Mouse (Mus musculus) liver, embryonic 14.5 days (tissue): ENCODE measurements at regions not wholly inside any gene's neighbourhood (a gene's known extent, or its start where the extent isn't known, plus 50 kb on each side); places are given as distances from the start of the nearest gene placed in this dataset.

ENCODE experiments used
- ATAC-seq: fragments of 200-750 bp; cut with Nextera tagmentation; 2 replicates; pipeline ENCODE4 v1.8.0; 2017; ENCODE audit warnings: moderate number of reproducible peaks, mild to moderate bottlenecking, moderate library complexity; ENCODE audit not compliant: insufficient read depth
- DNase-seq, 3 experiments: peaks; one replicate each; pipeline ENCODE4 v3.0.0-alpha.2; 2012 to 2013; ENCODE audit warnings: low read depth in 3 of 3, low spot score in 3 of 3
- H3K27ac ChIP-seq: fragments of 300-500 bp; sonication (generic); 2 replicates; pipeline ENCODE4 v1.5.1; 2014; ENCODE audit warnings: moderate library complexity, mild to moderate bottlenecking, control low read depth, inconsistent platforms
- H3K27me3 ChIP-seq: fragments of 300-500 bp; sonication (generic); 2 replicates; pipeline ENCODE4 v1.6.1; 2014; ENCODE audit warnings: mild to moderate bottlenecking, low read length, moderate library complexity; ENCODE audit not compliant: control insufficient read depth, insufficient read depth
- H3K36me3 ChIP-seq: fragments of 300-500 bp; sonication (generic); replicated peaks from 2 replicates; pipeline ENCODE4 v1.6.1; 2014; ENCODE audit warnings: low read depth; ENCODE audit not compliant: control insufficient read depth, insufficient read depth
- H3K4me1 ChIP-seq, 2 experiments: fragments of 200-500 bp in 1 of 2; fragments of 300-500 bp in 1 of 2; sonication (generic) in 1 of 2; replicated peaks; 2 replicates each; pipeline ENCODE4 v1.6.1; 2012 to 2014; ENCODE audit warnings: antibody characterized with exemption in 1 of 2, inconsistent platforms in 1 of 2, low read length in 1 of 2; ENCODE audit not compliant: control insufficient read depth in 2 of 2, insufficient read depth in 2 of 2
- H3K4me2 ChIP-seq: fragments of 300-500 bp; sonication (generic); 2 replicates; pipeline ENCODE4 v1.6.1; 2014; ENCODE audit warnings: low read depth, mild to moderate bottlenecking, control low read depth, moderate library complexity
- H3K4me3 ChIP-seq, 2 experiments: fragments of 200-500 bp in 1 of 2; fragments of 300-500 bp in 1 of 2; sonication (generic) in 1 of 2; 2 replicates each; pipeline ENCODE4 v1.5.1; 2012 to 2014; ENCODE audit warnings: low read depth in 2 of 2, low read length in 2 of 2, mild to moderate bottlenecking in 2 of 2, control low read depth in 1 of 2, inconsistent platforms in 1 of 2, moderate library complexity in 1 of 2; ENCODE audit not compliant: insufficient read depth in 1 of 2
- H3K9ac ChIP-seq: fragments of 300-500 bp; sonication (generic); replicated peaks from 2 replicates; pipeline ENCODE4 v1.6.1; 2014; ENCODE audit warnings: mild to moderate bottlenecking, control low read depth, moderate library complexity
- H3K9me3 ChIP-seq: fragments of 300-500 bp; sonication (generic); 2 replicates; pipeline ENCODE4 v1.6.1; 2016; ENCODE audit warnings: low read length, mixed read lengths; ENCODE audit not compliant: control insufficient read depth
- CTCF ChIP-seq: IDR thresholded peaks from 2 replicates; pipeline ENCODE4 v1.5.1; 2016; ENCODE audit warnings: antibody characterized with exemption, low read depth, control low read depth
- EP300 ChIP-seq: IDR thresholded peaks from 2 replicates; pipeline ENCODE4 v1.6.1; 2016; ENCODE audit warnings: antibody characterized with exemption, low read depth
- WGBS: fragments of 180-500 bp; shearing (Covaris S2); extraction: QIAGEN DNeasy Blood & Tissue Kit; methylation state at CpG from one replicate; pipeline ENCODE4 v1.1.7; 2014; ENCODE audit not compliant: insufficient replicate concordance; 5-methylcytosine and 5-hydroxymethylcytosine counted together

DNA sequence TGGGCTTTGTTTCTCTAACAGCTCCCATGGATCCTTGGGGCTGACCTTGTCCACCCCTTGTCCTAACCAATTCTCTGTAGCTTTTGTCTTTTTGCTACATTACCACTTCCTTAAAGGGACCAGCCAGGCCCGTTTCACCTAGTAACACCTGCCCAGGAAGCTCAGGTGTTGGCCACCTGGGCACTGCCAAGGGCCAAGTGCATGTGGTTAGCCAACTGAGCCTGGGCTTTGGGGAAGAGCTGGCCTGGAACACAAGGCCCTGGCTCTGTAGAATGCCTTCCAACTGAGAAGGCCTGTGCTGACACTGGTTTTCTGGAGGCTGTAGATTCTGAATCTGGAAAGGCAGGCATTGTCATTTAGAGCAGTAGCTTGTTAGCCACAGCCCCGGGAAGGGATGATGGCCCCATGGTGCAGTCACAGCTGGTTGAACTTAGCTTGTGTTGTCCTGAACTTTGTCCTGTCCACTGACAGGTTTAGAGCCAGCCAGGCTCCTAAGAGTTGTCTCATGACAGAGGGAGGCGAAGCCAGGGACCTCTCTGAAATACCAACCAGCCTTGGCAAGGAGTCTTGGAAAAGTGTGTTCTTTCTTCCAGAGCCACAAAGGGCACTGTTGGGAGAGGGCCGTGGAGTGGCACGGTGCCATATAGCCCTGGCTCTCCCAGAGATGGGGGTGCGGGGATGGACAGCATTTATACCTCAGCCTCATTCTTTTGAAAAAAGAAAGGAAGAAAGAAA is 156.0 kb upstream of the Id2 start:
- TF ChIP-seq CTCF (no peak), EP300 (no peak)
- H3K27me3 ChIP-seq: no peaks in the 10 kb centered on the region
- H3K4me3 ChIP-seq: no peak overlapping the region
- H3K9me3 ChIP-seq: no peaks in the 10 kb centered on the region
- H3K9ac ChIP-seq: no peak overlapping the region
- no peaks in the 10 kb centered on the region for H3K36me3 ChIP-seq
- WGBS: 63% methylated on average over 6 of the region's 6 CpGs
- DNase-seq: no peak
- H3K4me2 ChIP-seq: no peak overlapping the region
- peaks cover 0 to 7% of the 10 kb centered on the region in 2 experiments; a peak in 1 of 4 replicates for H3K4me1 ChIP-seq
- no peak for ATAC-seq
- H3K27ac ChIP-seq: no peak overlapping the region

DNA sequence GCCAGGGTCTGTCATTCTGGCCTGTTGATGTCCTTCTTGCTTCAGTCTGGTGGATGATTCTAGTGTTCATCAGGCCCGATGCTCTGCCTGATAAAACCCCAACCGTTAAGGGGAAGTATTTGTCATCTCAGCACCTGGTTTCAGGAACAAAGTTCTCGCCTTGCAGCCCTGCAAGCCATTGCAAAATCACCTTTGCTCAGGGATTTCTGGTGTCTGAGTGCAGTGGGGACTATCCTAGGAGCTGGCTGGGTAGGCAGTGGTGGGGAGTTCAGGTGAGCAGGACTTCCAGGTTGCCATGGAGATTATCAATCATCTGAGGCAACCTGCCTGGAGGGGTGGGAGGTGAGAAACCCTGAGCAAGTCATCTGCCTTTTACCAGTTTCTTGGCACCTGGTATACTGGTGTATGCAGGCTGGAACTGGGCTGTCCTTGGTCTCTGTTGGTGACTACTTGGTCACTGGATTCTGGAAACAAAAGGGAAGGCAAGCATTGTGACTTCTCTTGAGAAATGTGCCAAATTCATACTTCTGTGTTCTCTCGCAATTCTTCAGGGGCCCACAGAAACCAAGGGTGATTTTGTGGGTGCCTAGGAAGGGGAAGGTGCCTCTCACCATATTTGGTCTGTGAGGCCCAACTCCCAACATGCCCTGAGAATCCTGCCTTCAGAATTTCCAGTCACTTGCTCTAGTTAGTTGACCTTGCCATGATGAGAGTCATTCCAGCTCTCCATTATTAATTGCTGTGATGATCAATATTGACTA is 154.7 kb upstream of the Id2 start:
- Histone ChIP-seq H3K4me1 (peaks cover 0 to 5% of the 10 kb centered on the region in 2 experiments; a peak in 1 of 4 replicates), H3K36me3 (no peaks in the 10 kb centered on the region), H3K27ac (no peak overlapping the region), H3K9ac (no peak overlapping the region), H3K4me2 (no peak overlapping the region), H3K4me3 (no peak overlapping the region), H3K27me3 (no peaks in the 10 kb centered on the region), H3K9me3 (no peaks in the 10 kb centered on the region)
- ATAC-seq (no peak), DNase-seq (peak in 1 of 3 experiments; percentile 20)
- TF ChIP-seq CTCF (no peak), EP300 (no peak)
- WGBS: 22% methylated on average over 4 of the region's 4 CpGs

DNA sequence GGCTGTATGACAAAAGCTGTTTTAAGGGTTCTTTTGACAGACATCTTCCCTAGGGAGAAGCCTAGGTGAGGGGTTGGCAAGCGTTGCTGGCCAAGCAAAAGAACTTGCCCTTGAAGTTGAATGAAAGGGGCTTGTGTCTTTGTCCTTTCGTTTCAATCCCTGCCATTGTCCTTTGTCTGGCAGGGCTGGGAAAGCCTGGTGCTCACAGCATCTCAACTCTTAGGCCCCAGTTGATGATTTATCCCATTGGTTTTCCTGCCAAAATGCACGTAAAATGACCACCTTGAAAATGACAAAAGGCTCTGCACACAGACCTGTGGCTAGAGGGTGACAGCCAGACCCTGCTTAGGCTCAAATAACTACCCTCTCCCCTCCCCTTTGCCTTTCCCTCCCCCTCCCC is 153.9 kb upstream of the Id2 start:
- H3K9ac ChIP-seq: no peak overlapping the region
- H3K27me3 ChIP-seq: no peaks in the 10 kb centered on the region
- H3K36me3 ChIP-seq: no peaks in the 10 kb centered on the region
- no peaks in the 10 kb centered on the region for H3K9me3 ChIP-seq
- no peak overlapping the region for H3K4me2 ChIP-seq
- peaks cover 0 to 4% of the 10 kb centered on the region in 2 experiments; a peak in 1 of 4 replicates for H3K4me1 ChIP-seq
- WGBS: 53% methylated on average over 3 of the region's 3 CpGs
- no peak for DNase-seq
- H3K4me3 ChIP-seq: no peak overlapping the region
- ATAC-seq: no peak
- TF ChIP-seq EP300 (no peak), CTCF (no peak)
- no peak overlapping the region for H3K27ac ChIP-seq

DNA sequence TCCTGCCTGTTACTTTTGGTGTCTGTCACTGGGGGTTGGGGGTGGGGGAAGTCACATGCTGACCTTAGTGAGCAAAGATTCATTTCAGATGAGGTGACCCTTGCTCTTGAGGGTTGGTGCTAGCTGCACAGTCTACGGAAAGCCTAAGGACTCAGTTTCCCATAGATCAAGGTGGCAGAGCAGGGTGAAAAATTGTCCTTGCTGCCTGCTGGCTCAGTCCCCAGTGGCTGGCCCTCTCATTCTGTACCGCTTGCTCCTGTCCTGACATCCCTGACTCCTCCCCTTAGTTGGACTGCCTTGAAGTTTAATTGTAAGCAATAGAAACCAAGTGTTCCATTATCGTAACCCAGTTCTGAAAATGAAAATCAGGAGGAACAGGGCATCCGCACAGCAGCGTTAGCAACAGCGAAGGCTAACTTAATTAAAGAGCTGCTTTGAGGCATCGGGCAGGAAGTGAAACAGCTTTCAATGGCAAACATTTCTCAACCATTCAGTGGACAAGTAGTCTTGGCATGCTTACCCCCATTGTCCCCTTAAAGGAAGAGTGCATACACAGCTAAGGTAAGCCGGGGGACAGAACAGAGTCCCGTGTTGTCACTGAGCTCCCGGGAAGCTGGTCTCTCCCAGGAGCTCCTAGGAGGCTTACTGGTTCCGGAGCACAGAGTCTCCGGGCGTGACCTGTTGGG is 151.9 kb upstream of the Id2 start:
- 65% methylated on average over 13 of the region's 13 CpGs for WGBS
- H3K4me2 ChIP-seq: no peak overlapping the region

DNA sequence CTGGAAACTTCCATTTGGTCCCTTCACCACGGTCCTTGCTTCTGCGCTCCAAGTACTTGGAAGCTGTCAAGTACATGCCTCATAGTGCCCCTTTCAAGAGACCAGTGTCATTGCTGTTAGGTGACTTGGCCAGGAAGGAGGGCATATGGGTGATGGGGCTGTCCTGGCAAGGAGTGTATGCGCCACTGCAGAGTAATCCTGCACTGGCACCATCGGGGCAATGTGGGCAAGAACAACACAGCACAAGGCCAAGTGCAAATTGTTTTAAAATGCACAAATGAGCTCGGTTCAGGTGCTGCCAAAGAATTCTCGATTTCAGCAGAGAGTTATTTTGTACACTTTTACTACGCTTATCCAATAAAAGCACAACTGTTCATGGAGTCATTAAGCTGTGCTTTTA is 149.6 kb upstream of the Id2 start:
- Histone ChIP-seq H3K9ac (no peak overlapping the region), H3K4me2 (no peak overlapping the region), H3K4me3 (no peak overlapping the region), H3K27ac (no peak overlapping the region), H3K9me3 (no peaks in the 10 kb centered on the region), H3K4me1 (peaks cover 0 to 4% of the 10 kb centered on the region in 2 experiments; a peak in 1 of 4 replicates), H3K27me3 (no peaks in the 10 kb centered on the region), H3K36me3 (no peaks in the 10 kb centered on the region)
- 61% methylated on average over 7 of the region's 7 CpGs for WGBS
- DNase-seq (no peak), ATAC-seq (no peak)
- TF ChIP-seq CTCF (no peak), EP300 (no peak)

More for the DNA sequence above, 151.9 kb upstream of the Id2 start:
- Histone ChIP-seq H3K27me3 (no peaks in the 10 kb centered on the region), H3K4me1 (peaks cover 0 to 4% of the 10 kb centered on the region in 2 experiments; a peak in 1 of 4 replicates), H3K4me3 (no peak overlapping the region), H3K9ac (no peak overlapping the region), H3K9me3 (no peaks in the 10 kb centered on the region), H3K36me3 (no peaks in the 10 kb centered on the region), H3K27ac (no peak overlapping the region)
- ATAC-seq (no peak), DNase-seq (no peak)
- TF ChIP-seq CTCF: no peak
- TF ChIP-seq EP300: no peak
